Mouse (Mus musculus): ENCODE results near the gene Gm49322. TPM values are rescaled to one million over a fixed set of nuclear protein-coding genes. Genes with fewer than 3 reads are reported as not detected.
"Not testable (repeated sequence)": the region's sequence is repeated elsewhere in the genome, so short reads cannot be mapped to it uniquely, and the experiment has no call there.

The Gm49322 gene
- total RNA-seq (2021) = under 1 TPM; 0.55 to 0.71 TPM
- long read RNA-seq, experiment 1, full-length matches to known transcripts = 2 of 4 reads
- long read RNA-seq, experiment 1, partial matches to known transcripts = 0 of 4 reads
- long read RNA-seq, experiment 1, other reads (novel, unspliced or antisense) = 2 of 4 reads
- long read RNA-seq, experiment 2, full-length matches to known transcripts = 1 of 1 reads
- long read RNA-seq, experiment 2, partial matches to known transcripts = 0 of 1 reads
- long read RNA-seq, experiment 2, other reads (novel, unspliced or antisense) = 0 of 1 reads

GRCm38 (mm10) chr10:80605721-80606120 is at the start of gene Gm49322:
TSS of gene Gm49322 (plus strand) at chr10:80606021.
- DNase-seq; intact Hi-C loops (cut with DNase I): not testable (repeated sequence)

- intact Hi-C loops (cut with DNase I) = loop anchor here (2.0 to 10.0 kb wide), 2 partner anchors 49 to 183 kb away; no protein-coding TSS in a partner anchor
- DNase-seq = peak; percentile 75 to 87
These were observed 48.4 kb upstream of the Gm49322 start for GRCm38 (mm10) chr10:80557346-80557965.

- DNase-seq = no peak
- intact Hi-C loops (cut with DNase I) = loop anchor here (10.0 kb wide), 1 partner anchor 185 kb away; no protein-coding TSS in a partner anchor
These were observed 46.4 kb upstream of the Gm49322 start for GRCm38 (mm10) chr10:80559431-80559830.

GRCm38 (mm10) chr10:80560621-80561020 is 45.2 kb upstream of the Gm49322 start:
- no peak for DNase-seq
- intact Hi-C loops (cut with DNase I) = loop anchor here (2.0 kb wide), 1 partner anchor 114 kb away; no protein-coding TSS in a partner anchor

- DNase-seq = peak; percentile 93
- intact Hi-C loops (cut with DNase I) = loop anchor here (2.0 kb wide), 1 partner anchor 115 kb away; no protein-coding TSS in a partner anchor
These were observed 44.5 kb upstream of the Gm49322 start, which contains the start of gene Rexo1 for GRCm38 (mm10) chr10:80561116-80561944. TSS of gene Rexo1 (minus strand) at chr10:80561560.

- intact Hi-C loops (cut with DNase I) = loop anchor here (1.0 kb wide), 1 partner anchor 122 kb away; no protein-coding TSS in a partner anchor
These were observed 39.3 kb upstream of the Gm49322 start for GRCm38 (mm10) chr10:80566375-80567092.

GRCm38 (mm10) chr10:80568876-80569275 is 36.9 kb upstream of the Gm49322 start:
- intact Hi-C loops (cut with DNase I) = no loop called here
- DNase-seq = no peak

More at GRCm38 (mm10) chr10:80566375-80567092, 39.3 kb upstream of the Gm49322 start:
- peak; percentile 86 to 93 for DNase-seq

GRCm38 (mm10) chr10:80569664-80570066 is 36.2 kb upstream of the Gm49322 start:
- DNase-seq = peak; percentile 48 to 71
- intact Hi-C loops (cut with DNase I) = no loop called here

- intact Hi-C loops (cut with DNase I) = no loop called here
- DNase-seq = no peak
These were observed 35.4 kb upstream of the Gm49322 start for GRCm38 (mm10) chr10:80570419-80570818.

- no peak for DNase-seq
- intact Hi-C loops (cut with DNase I) = no loop called here
These were observed 34.7 kb upstream of the Gm49322 start for GRCm38 (mm10) chr10:80570871-80571836.

- DNase-seq = no peak
- intact Hi-C loops (cut with DNase I) = no loop called here
These were observed 33.3 kb upstream of the Gm49322 start for GRCm38 (mm10) chr10:80572477-80572876.

- intact Hi-C loops (cut with DNase I) = no loop called here
These were observed 31.9 kb upstream of the Gm49322 start for GRCm38 (mm10) chr10:80573944-80574343.

GRCm38 (mm10) chr10:80574896-80575295 is 30.9 kb upstream of the Gm49322 start:
- DNase-seq = no peak
- intact Hi-C loops (cut with DNase I) = no loop called here

More at GRCm38 (mm10) chr10:80573944-80574343, 31.9 kb upstream of the Gm49322 start:
- no peak for DNase-seq

- DNase-seq = no peak
- intact Hi-C loops (cut with DNase I) = no loop called here
These were observed 29.9 kb upstream of the Gm49322 start for GRCm38 (mm10) chr10:80575925-80576324.

- DNase-seq = peak; percentile 63 to 64
- intact Hi-C loops (cut with DNase I) = no loop called here
These were observed 29.2 kb upstream of the Gm49322 start for GRCm38 (mm10) chr10:80576351-80577194.

- intact Hi-C loops (cut with DNase I) = loop anchor here (2.0 kb wide), 2 partner anchors 25 to 33 kb away; partner anchors contain the start of genes Adat3 and Scamp4
- DNase-seq = peak; percentile 98 to 99
These were observed 28.4 kb upstream of the Gm49322 start, which contains the start of gene Klf16 for GRCm38 (mm10) chr10:80577195-80578130. TSS of gene Klf16 (minus strand) at chr10:80577321.

Data from heart, postnatal 14 days (tissue).